Mouse (Mus musculus) heart, postnatal 0 days (tissue): ENCODE measurements around the gene Kdm5b.

Source experiments
- CTCF ChIP-seq: IDR thresholded peaks from 2 replicates; pipeline ENCODE4 v1.5.1; 2016; ENCODE audit warnings: antibody characterized with exemption, control low read depth, low read depth
- EP300 ChIP-seq: IDR thresholded peaks from 2 replicates; pipeline ENCODE4 v1.6.1; 2016; ENCODE audit warnings: antibody characterized with exemption, low read depth

GRCm38 (mm10) chr1:134614988-134615387, 55.0 kb downstream of the Kdm5b start:
- TF ChIP-seq CTCF (no peak), EP300 (no peak)
